Mouse (Mus musculus) cerebellum, adult (tissue): ENCODE measurements at regions not wholly inside any gene's neighbourhood (a gene's known extent, or its start where the extent isn't known, plus 50 kb on each side); places are given as distances from the start of the nearest gene placed in this dataset.

Experiments used
- ATAC-seq: cut with Nextera tagmentation; 2 replicates; pipeline ENCODE4 v1.9.2; 2017; ENCODE audit warnings: mild to moderate bottlenecking, moderate library complexity, mixed read lengths; ENCODE audit not compliant: insufficient number of reproducible peaks, low FRiP score, low TSS enrichment

GRCm38 (mm10) chr7:37307191-37307590 lies 466.2 kb downstream of the Zfp536 start:
- ATAC-seq = no peak

- ATAC-seq = no peak
Observed at GRCm38 (mm10) chr7:37324653-37325052, 448.8 kb downstream of the Zfp536 start.

DNA sequence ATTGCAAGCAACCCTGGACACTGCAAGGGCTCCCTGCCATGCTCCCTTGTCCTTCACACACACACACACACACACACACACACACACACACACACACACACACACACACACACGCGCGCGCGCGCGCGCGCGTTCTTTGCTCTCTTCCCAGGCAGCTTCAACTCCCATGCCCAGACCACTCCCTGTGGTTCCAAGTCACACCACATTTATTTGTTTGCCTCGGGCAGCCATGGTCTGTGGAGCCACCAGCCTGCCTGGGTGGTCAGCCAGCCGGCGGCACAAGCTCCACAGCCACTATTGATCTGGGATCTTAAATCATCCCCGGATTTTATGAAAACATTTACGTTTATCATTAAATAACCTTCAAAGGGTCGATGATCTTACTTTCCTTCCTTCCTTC lies 440.0 kb downstream of the Zfp536 start:
- no peak for ATAC-seq

DNA sequence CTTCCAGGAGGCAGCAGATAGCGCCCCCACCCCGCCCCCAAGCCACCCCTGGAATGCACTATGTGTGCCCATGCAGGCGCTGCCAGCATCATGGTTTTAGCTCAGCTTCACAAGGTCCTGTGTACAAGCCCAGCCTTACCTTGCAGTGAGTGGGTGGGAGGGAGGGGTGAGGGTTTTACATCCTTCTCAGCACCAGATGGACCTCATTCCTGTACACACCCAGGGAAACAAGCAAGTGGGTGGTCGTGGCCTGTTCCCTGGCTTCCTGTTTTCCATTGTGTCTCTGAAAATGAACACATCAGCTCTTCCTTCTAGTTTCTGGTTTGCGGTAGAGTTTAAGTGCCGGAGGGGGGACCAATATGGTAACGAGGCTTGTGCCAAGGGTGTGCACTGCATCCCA lies 438.2 kb downstream of the Zfp536 start:
- ATAC-seq = no peak

GRCm38 (mm10) chr7:37336171-37336850 lies 437.1 kb downstream of the Zfp536 start:
- ATAC-seq = no peak

DNA sequence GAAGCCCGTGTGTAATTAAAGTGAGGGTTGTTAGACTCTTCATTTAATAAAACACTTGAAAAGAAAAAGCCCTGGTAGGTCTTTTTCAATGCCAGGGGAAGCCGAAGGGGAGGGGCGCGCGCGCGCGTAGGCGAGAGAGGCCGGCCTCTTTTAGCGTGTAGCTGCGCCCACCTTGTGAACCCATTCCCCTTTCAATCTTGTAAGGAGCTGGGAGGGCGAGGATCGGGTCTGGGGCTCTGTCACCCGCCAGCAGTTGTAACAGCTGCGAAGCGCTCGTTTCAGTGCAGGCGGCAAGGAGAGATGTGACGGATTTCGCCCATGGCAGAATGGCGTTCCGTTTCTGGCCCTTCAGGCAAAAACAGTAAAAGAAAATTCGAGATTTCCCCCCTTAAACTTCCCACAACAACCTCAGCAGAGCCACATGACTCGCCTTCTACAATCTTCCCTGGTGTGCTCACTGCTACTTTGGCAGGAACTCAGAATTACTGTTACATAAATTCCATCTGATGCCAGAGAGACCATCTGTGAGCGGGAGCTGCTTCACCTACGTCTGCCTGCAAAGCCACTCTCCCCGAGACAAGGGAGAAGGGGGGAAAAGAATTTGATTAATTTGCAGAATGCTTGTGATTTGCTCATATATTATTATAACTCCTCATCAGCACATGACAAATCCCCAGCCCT lies 436.4 kb downstream of the Zfp536 start:
- peak; percentile 78 for ATAC-seq

GRCm38 (mm10) chr7:37337616-37338015 lies 435.8 kb downstream of the Zfp536 start:
- ATAC-seq = 0 out of 2 replicates have a peak, but pooled peaks have one; percentile 5

- ATAC-seq = no peak
Observed at GRCm38 (mm10) chr7:37338067-37338501, 435.4 kb downstream of the Zfp536 start.

GRCm38 (mm10) chr7:37342613-37343012 lies 430.8 kb downstream of the Zfp536 start:
- no peak for ATAC-seq

GRCm38 (mm10) chr7:37343021-37343593 lies 430.3 kb downstream of the Zfp536 start:
- peak; percentile 33; the same call in 1 of the 2 replicates for ATAC-seq

DNA sequence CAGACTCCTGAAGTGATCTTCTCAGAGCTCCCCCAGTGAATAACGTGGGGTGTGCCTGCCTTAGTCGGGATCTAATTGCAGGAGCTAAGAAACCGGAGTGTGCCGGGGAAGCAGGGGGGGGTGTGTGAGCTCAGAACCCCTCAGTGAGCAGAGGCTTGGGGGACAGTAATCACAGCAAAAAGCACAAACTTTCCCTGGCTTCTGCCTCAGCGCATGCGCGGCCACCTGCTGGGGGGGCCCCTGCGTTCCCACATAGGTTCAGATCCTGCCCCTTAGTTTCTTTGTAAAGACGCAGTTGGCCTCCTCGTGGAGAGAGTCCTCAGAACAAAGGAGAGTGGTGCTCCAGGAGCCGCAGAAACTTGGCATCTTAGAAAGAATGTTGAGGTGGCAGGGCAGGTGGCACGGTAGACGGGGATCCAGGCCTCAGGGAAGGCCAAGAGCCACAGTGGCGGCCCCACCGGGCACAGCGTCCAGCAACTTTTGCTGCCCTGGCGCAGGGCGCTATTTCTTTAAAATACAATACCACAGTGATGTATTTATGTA lies 429.7 kb downstream of the Zfp536 start:
- ATAC-seq = no peak; the same call in 1 of the 2 replicates

DNA sequence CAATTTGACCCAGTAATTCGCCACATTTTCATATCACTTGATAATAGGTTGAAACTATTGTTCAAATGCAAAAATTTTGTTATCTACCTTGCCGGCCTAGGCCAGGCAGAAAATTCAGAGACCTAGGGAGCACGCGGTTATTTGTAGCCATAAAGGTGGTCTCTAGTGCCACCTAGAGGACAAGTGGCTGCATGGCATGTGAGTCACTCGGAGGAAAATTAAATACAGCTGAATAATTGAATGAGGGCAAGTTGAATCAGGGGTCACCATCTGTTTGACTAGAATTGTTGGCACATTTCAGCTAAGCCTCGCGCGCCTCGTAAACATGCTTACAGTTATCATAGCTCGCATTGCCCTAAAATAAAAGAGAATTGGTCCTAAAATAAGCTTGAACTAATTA lies 427.4 kb downstream of the Zfp536 start:
- no peak for ATAC-seq

DNA sequence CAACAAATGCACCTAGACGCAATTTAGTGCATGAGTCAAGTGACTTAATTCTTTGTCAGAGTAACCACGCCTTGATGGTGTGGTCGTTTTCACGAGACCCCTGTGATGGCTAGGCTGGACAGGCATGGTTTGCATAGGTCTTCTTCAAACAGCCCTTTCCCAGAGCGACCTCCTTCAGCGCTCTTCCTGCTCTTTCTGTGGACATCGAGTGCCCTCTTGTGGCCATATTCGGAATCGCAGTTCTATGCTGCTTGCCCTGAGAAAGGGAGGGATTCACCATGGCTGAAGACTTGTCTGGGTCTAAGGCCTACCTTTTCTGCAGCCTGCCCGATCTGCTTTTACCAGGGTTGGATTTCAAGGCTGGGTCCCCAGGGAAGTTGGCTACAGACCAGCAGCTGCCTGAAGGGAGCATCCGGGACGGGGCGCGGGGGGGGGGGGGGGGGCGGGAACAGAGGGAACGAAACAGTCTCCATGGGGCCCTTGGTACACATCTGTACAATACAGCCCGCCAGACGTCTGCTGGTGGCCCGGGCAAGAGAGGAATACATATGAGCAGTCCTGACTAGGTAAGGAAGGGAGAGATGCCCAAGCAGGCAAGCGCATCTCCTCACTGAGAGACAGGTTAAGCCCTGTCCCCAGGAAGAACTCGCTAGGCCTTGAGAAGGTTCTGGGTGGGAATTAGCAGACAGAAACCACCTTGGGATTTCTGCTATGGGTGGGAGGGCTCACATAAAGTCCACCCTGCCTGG lies 415.6 kb downstream of the Zfp536 start:
- peak; percentile 57 for ATAC-seq

- ATAC-seq = no peak
Observed at GRCm38 (mm10) chr7:37358492-37358891, 414.9 kb downstream of the Zfp536 start.

GRCm38 (mm10) chr7:37359473-37359872 lies 414.0 kb downstream of the Zfp536 start:
- ATAC-seq = no peak

GRCm38 (mm10) chr7:37360171-37360570 lies 413.3 kb downstream of the Zfp536 start:
- ATAC-seq = no peak

DNA sequence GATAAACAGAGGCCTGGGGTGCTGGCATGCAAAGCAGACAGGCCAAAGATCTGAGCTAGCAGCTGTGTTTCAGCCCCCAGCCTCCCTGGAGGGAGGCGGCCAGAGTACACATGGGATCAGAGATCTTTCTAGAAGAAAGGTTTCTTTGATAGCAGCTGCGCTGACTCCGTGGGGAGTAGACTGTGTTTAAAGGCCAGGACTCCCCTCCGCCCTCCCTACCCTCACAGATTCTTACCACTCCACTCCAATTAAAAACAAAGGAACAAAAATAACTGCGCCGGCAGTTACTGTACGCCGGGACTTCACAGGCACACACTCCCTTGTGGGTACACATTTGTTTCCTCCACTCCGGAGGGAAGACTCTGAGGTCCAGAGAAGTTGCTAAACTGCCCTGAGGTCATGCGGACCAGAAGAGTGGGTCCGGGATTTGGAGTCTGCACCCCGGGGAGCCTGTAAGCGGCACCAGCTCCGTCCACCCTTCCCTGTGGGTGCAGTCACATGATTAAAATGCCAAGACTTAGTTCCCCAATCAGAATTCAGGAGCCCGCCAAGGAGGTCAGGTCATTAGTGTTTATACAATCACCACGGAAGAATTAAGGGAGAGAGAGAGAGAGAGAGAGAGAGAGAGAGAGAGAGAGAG lies 411.5 kb downstream of the Zfp536 start:
- no peak for ATAC-seq

DNA sequence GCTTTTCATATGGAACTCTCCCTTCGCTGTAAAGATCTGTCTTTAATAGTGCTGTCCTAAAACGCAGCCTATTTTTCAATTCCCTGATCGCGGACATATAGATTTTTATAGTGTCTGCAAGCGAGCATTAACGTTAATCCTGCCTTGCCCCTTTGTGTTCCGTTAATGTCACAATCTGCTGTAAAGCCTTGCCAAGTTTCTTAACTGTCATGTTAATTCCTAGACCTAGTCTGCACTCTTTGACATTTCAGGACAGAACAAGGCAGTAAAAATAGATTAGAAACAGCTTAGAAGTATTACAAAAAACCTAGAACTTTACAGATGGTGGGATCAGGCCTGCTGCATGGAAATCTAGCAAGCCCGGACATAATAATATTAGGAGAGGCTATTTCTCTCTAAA lies 410.6 kb downstream of the Zfp536 start:
- no peak for ATAC-seq

- no peak for ATAC-seq
Observed at GRCm38 (mm10) chr7:37363629-37364175, 409.7 kb downstream of the Zfp536 start.

GRCm38 (mm10) chr7:37364221-37364620 lies 409.2 kb downstream of the Zfp536 start:
- ATAC-seq = no peak
